8 mouse cellular contexts compared by ENCODE assay signal in the genomic region with DNA sequence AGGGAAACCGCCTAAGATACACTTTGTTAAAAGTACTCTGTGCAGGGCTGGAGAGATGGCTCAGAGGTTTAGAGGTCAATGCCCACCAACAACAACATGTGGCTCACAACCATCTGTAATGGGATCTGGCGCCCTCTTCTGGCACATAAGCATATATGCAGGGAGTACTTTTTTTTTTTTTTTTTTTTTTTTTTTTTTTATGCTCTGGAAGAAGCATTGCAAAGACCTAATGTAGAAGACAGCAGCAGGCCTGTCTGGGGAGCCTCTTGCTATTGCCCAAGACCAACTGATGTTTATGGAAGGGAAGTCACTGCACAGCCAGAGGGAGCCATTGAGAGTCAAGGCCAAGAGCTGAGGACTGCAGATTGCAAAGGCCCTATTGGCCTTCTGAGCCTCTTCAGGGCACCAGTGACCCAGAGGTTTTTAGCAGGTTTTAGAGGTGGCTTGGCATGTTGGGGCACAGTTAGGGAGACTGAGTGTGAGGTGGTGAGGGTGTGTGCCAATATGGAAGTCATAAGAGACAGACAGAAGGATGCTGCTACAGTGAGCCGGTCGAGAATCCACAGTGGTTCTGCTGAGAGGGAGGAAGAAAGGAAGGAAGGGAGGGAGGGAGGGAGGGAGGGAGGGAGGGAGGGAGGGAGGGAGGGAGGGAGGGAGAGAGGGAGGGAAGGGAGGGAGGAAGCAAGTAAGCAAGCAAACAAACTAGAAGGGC.
DNase-seq lines count a peak whose midpoint lies in the region; ATAC-seq lines count a peak whose summit lies in the region.

No protein-coding gene starts in this region.

- no peak overlapping the region for H3K4me3 ChIP-seq in heart, embryonic 13.5 days

- ATAC-seq in heart, embryonic 13.5 days (ENCODE audit: extremely low read depth, insufficient number of reproducible peaks, low FRiP score, low TSS enrichment): no peak
- ATAC-seq in frontal cortex, adult (ENCODE audit: low TSS enrichment): no peak

- peak overlapping the region; percentile 46; the same call in 1 of the 2 replicates for H3K4me2 ChIP-seq in heart, embryonic 13.5 days

- H3K27ac ChIP-seq in heart, embryonic 13.5 days (replicated peaks): no peak overlapping the region

- H3K9me3 ChIP-seq in heart, embryonic 13.5 days: no peaks in the 10 kb centered on the region

- intact Hi-C loops in heart, postnatal 10 days (cut with DNase I): no loop called here

- peaks cover 13% of the 10 kb centered on the region for H3K4me1 ChIP-seq in heart, embryonic 13.5 days

- H3K36me3 ChIP-seq in heart, embryonic 13.5 days: no peaks in the 10 kb centered on the region

- no peak for DNase-seq in heart, postnatal 10 days
- DNase-seq in B cell, adult 2 months: peak; percentile 17 to 33
- peak; percentile 10 for DNase-seq in c-Kit-positive CD71-positive TER-119-positive erythroid progenitor cells, embryonic 14.5 days (ENCODE audit: low spot score)
- DNase-seq in lung, postnatal 4 days: peak; percentile 42 to 45
- no peak for DNase-seq in ovary, postnatal 10 days (ENCODE audit: low spot score)
- no peak for DNase-seq in thymus, postnatal 36 days

- H3K27me3 ChIP-seq in heart, embryonic 13.5 days (replicated peaks): peaks cover 7% of the 10 kb centered on the region; the same call in 1 of the 2 replicates

- WGBS in heart, embryonic 13.5 days: 34% methylated on average over 2 of the region's 4 CpGs

- H3K9ac ChIP-seq in heart, embryonic 13.5 days: no peak overlapping the region

Comparison
In these comparisons a context has a peak if more than half of its experiments do, and no peak if none do; other contexts are left out.
1. DNase-seq: peak in B cell, adult 2 months (2 of 2), c-Kit-positive CD71-positive TER-119-positive erythroid progenitor cells, embryonic 14.5 days (single experiment) and lung, postnatal 4 days (2 of 2); none in heart, postnatal 10 days (0 of 2), ovary, postnatal 10 days (single experiment) and thymus, postnatal 36 days (0 of 2).